Mouse (Mus musculus) kidney, adult 18-20 months (tissue): ENCODE data around the gene Skap1.
"Not testable (repeated sequence)": the region's sequence is repeated elsewhere in the genome, so short reads cannot be mapped to it uniquely, and the experiment has no call there.

ENCODE experiments used
- DNase-seq: peaks from one replicate; pipeline ENCODE4 v3.0.0; 2021

The Skap1 gene

GRCm38 (mm10) chr11:96711268-96711667 lies 246.9 kb downstream of the Skap1 start:
- DNase-seq: no peak

- no peak for DNase-seq
These were observed 247.3 kb downstream of the Skap1 start for GRCm38 (mm10) chr11:96711670-96712069.

GRCm38 (mm10) chr11:96713210-96714005 lies 249.0 kb downstream of the Skap1 start:
- no peak for DNase-seq

GRCm38 (mm10) chr11:96714011-96714410 lies 249.6 kb downstream of the Skap1 start:
- no peak for DNase-seq

- DNase-seq: not testable (repeated sequence)
These were observed 250.8 kb downstream of the Skap1 start for GRCm38 (mm10) chr11:96715168-96715567.

GRCm38 (mm10) chr11:96718609-96719008 lies 254.2 kb downstream of the Skap1 start:
- no peak for DNase-seq

GRCm38 (mm10) chr11:96725833-96726232 lies 261.4 kb downstream of the Skap1 start:
- DNase-seq: no peak

GRCm38 (mm10) chr11:96728577-96728976 lies 264.2 kb downstream of the Skap1 start:
- no peak for DNase-seq

GRCm38 (mm10) chr11:96729462-96729861 lies 265.1 kb downstream of the Skap1 start:
- DNase-seq: no peak

GRCm38 (mm10) chr11:96730327-96730726 lies 265.9 kb downstream of the Skap1 start:
- no peak for DNase-seq

GRCm38 (mm10) chr11:96732657-96733056 lies 268.3 kb downstream of the Skap1 start:
- peak; percentile 26 for DNase-seq

GRCm38 (mm10) chr11:96735908-96736307 lies 271.5 kb downstream of the Skap1 start:
- peak; percentile 62 for DNase-seq

- no peak for DNase-seq
These were observed 272.0 kb downstream of the Skap1 start for GRCm38 (mm10) chr11:96736361-96736760.

GRCm38 (mm10) chr11:96737673-96738471 lies 273.5 kb downstream of the Skap1 start:
- no peak for DNase-seq

- DNase-seq: no peak
These were observed 276.4 kb downstream of the Skap1 start for GRCm38 (mm10) chr11:96740796-96741195.

GRCm38 (mm10) chr11:96741995-96742394 lies 277.6 kb downstream of the Skap1 start:
- no peak for DNase-seq

- no peak for DNase-seq
These were observed 278.6 kb downstream of the Skap1 start for GRCm38 (mm10) chr11:96743000-96743399.

GRCm38 (mm10) chr11:96743891-96744290 lies 279.5 kb downstream of the Skap1 start:
- DNase-seq: no peak

GRCm38 (mm10) chr11:96746648-96747047 lies 282.3 kb downstream of the Skap1 start:
- no peak for DNase-seq

GRCm38 (mm10) chr11:96747555-96747954 lies 283.2 kb downstream of the Skap1 start:
- DNase-seq: no peak

- no peak for DNase-seq
These were observed 290.9 kb downstream of the Skap1 start for GRCm38 (mm10) chr11:96755298-96755697.

GRCm38 (mm10) chr11:96757421-96757820 lies 293.0 kb downstream of the Skap1 start:
- no peak for DNase-seq

- DNase-seq: no peak
These were observed 294.0 kb downstream of the Skap1 start for GRCm38 (mm10) chr11:96758402-96758801.

GRCm38 (mm10) chr11:96760042-96760441 lies 295.6 kb downstream of the Skap1 start:
- DNase-seq: peak; percentile 35
